Mouse (Mus musculus) thymus, postnatal 0 days (tissue): ENCODE data around the gene Cdc14a. TPM values are rescaled to one million over a fixed set of nuclear protein-coding genes. Genes with fewer than 3 reads are reported as not detected.

ENCODE experiments used
- DNase-seq: peaks from one replicate; pipeline ENCODE4 v3.0.0-alpha.2; 2015; ENCODE audit warnings: low spot score
- polyA plus RNA-seq: library from polyadenylated mRNA; unstranded; fragments of >200 nt; fragmentation: Nextera tagmentation; extraction: Ambion mirVana; gene quantifications from 2 replicates; pipeline ENCODE4 v1.2.1, GENCODE M21; 2015

Gene Cdc14a
- polyA plus RNA-seq, 1 experiment from 2014 or later, result 7.8 TPM

DNA sequence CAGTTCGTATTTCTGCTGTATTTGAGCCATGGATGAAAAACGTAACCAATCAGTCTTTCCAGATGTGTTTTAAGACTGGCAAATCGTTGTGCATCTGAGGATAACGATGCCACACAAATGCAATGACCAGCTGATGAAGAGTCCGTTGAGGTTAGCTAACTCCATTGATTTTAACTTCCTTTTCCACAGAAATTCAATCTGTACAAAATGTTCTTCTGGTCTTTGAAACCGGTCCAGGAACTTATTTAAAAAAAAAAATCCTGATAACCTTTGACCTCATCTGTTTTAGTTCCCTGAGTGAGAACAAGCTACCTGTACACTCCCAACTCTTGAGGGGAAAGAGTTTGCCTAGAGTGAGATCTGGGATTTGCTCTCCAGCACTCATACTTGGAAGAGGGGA is 152.2 kb downstream of the Cdc14a start:
- no peak for DNase-seq

DNA sequence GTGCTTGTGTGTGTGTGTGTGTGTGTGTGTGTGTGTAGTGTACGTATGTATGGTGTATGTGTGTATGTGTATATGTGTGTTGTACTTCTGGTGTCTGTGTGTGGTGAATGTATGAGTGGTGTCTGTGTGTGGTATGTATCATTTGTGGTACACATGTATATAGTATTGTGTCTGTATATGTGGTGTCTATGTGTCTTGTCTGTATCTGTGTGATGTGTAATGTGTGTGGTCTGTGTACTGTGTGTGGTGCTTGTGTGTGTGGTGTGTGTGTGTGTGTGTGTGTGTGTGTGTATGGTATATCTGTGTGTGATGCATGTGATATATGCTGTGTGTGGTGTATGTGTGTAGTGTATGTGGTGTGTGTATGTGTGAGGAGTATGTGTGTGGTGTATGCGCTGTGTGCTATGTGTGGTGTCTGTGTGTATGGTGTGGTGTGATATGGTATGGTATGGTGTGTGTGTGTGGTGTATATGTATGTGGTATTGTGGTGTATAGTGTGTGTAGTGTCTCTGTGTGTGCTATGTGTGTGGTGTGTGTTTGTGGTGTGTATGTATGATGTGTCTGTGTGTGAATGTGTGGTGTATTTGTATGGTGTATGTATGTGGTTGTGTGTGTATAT is 156.7 kb downstream of the Cdc14a start:
- DNase-seq, result no peak

DNA sequence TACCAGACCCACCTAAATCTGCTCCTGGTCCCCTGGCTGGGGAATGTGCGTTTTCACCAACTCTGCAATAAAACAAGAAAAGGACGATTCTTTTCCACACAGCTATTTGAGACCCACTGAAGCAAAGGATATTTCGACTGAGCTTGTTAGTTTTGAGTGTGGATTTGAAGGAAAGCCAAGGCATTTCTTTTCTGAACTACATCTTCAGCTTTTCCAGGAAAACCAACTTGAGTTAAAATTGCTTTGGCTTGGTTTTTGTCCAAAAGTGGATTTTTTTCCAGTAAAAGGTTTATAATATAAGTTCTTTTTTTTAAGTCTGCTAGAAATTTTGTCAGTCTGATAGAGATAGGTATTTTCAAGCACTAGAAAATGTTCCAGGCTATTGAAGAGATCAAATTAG is 157.5 kb downstream of the Cdc14a start:
- no peak for DNase-seq

DNA sequence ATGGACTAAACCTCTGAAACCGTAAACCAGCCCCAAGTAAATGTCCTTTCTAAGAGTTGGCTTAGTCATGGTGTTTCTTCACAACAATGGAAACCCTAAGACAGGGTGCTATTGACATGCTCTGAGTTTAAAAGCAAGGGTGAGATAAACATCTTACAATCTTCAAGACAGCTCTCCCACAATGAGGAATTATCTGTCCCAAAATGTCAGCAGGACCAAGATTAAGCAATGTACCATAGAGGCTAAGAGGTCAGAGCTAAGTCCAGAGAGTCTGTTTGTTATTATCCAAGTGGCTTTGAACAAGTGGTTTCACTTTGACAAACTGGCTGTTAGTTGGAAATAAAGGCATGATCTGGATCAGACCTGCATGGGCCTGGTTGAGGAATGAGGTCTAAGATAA is 159.9 kb downstream of the Cdc14a start:
- no peak for DNase-seq

DNA sequence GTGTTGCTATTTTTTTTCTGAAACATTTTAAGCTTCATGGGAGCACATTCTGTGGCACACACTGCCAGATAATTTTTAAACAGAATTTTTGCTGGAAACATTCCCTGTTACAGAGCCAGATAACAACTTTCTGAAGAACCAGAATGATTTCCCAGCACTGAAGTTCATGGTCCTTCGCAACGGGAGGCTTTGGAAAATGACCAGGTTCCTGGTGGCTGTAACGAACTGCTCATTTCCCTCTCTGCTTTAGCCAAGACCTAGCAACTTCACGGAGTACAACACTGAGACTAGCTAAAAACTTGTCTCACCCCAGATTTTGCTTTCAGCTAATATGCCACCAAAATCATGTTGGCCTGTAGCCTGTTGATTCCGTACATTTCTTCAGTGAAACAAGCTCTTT is 160.8 kb downstream of the Cdc14a start:
- no peak for DNase-seq

DNA sequence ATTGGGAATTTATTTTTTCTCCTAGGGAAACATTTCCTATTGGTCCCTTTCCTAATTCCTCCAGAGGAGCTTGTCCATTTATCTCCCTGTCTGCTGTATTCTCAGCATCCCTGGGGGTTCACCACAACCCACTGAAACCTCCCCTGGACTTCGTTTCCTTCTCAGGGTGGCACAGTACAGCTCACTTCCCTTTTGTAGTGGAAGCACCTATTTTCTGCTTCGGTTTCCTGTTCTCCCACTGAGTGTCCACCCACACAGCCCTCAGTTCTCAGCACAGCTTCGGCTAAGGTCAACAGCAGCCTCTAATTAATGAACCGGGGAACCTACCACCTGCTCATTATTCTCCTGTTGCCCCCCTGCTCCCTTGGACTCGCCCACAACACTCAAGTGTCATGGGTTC is 167.7 kb downstream of the Cdc14a start:
- no peak for DNase-seq

DNA sequence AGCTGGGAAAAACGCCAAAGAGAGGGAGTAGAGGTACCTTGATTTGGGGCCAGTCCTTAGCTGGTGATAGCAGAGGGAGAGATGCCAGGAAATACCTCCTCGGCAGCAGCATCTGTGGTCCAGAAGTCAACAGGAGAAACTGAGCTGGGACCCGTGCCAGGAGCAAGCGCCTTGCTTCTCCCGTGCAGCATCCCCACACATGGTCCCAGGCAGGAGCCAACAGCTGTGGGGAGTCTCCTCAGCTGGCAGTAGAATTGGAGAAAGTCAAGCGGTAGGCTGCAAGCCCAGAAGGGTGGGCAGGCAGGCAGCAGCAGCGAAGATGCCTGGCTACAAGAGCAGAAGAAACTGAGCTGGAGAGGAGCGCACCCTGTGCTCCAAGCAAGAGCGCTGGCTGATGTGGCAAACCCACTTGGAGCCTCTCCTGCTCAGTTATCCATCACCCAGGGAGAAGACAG is 170.7 kb downstream of the Cdc14a start, which contains the start of gene Gpr88:
Gpr88 (minus strand) TSS at position 427 of the 455 bp plus-strand sequence.
- DNase-seq, result no peak

DNA sequence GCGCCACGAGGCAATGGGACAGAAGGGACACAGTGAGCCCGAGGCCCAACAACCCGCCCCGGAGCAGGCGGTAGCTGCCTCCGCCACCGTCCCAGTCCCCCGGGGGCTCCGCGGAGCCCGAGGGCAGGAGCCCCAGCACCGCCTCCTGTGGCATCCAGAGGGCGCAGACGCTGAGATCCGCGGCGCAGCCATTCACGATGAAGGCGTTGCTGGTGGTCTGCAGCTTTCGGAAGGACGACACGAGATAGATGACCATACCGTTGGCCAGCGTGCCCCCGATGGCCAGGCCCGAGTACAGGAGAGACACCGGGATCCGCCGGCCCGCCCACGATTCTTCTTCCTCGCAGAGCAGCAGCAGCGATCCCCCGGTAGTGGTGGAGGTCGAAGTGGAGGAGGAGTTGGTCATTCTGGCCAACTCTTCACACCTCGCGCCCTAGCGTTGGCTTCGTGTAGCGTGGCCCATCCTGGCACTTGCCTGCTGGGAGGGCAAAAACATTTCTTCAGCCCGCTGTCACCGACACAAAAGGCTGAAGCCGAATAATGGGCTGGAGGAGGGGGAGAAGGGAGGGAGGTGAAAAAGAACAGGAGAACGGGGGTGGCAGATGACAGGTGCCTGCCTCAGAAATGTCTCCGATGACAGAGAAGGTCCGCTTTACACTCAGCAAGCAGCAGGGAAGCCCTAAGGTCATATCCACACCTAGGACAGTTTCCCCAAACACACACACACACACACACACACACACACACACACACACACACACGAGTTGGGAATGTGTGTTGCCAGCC is 171.4 kb downstream of the Cdc14a start:
- DNase-seq, result no peak

DNA sequence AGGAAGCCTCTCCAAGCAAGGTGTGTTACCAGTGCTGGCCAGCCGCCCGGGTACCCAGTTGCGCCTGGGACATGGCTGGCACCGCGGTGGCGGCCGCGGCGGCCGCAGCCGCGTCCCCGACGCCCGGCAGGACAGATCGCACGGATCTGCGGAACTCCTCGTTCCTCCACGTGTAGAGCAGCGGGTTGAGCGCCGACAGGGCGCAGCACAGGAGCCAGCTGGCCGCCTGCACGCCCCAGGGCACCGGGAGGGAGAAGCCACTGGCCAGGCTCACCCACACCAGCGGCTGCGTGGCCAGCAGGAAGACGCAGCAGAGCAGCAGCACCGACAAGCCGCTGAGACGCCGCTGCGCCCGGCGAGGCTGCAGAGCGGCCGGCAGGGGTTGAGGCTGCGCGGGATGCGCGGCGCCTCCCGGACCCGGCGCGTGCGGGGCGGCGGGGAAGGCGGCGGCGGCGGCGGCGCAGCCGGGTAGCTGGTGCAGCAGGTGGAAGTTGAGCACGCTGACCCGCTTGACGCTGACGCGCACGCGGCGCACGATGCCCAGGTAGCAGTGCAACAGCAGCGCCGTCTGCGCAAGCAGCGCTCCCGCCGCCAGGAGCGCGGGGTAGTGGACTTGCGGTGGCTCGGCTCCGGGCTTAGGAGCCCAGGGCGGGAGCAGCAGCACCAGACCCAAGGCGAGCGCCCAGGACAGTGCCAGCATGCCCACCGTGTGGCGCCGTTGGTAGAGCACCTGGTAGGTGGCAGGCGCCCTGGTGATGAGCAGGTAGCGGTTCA is 172.2 kb downstream of the Cdc14a start:
- DNase-seq, result no peak

DNA sequence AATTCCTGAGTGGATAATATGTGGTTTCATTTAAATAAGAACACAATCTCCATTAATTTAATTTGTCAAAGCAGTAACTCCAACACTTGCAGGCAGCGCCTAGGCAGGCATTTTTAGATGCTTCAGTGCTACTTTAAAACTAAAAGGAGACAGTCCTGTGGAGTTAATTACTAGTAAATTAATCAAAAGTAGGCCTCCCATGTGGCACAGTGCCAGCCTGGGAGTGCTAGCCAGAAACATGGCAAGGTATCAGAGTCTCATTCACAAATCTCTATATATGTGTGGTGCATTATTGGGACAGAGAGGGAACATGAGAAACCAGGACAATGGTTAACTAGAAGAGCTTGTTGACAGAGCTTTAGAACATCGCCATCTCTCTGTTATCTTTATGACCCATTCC is 174.8 kb downstream of the Cdc14a start:
- no peak for DNase-seq

DNA sequence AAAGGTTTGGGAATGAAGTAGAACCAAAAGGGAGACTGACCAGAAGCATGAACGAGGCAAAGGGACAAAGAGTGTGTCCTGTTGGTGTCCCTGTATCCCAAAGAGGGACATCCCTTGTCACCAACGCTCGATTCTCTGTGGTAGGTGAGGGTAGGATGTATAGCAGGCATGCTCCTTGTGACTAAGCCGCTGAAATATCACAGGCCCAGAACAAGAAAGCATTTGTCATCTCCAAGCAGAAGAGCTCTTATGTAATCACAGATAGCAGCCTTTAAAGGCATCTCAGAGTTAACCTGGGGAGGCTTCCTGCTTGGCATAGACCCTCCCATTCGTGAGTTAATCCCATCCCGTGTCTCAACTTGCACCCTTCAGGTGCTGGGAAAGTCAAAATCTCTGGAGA is 179.4 kb downstream of the Cdc14a start:
- DNase-seq, result no peak

DNA sequence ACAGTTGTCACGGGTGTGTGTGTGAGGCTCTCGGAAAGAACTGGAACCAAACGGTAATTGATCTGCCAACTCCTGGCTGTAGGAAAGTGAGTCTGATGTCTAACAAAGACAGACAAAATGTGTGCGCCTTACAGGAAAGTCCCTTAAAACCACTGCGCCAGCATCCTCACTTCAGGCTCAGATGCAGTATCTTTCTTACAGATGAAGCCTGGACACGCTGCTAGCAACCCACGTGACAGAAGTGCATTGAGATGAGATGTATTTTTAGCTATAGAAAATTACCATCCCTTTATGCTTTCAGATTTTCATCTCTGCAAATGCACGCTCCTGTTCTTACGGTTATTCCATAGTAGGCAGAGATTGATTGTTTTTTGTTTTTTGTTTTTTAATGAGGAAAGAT is 181.1 kb downstream of the Cdc14a start:
- DNase-seq, result no peak

DNA sequence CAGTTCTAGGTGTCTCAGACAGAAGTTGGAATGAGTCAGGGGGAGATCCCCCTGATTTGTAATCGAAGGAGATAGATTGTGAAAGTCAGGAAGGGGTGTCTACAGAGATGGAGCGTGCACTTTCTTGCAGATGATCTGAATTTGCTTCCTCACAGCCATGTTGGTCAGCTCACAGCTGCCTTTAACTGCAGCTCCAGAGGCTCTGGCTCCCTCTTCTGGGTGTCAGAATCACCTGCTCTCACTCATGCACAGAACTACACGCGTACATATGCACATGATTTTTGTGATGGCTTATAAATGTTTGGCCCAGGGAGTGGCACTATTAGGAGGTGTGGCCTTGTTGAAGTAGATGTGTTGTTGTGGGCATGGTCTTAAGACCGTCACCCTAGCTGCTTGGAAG is 186.3 kb downstream of the Cdc14a start:
- DNase-seq, result no peak

DNA sequence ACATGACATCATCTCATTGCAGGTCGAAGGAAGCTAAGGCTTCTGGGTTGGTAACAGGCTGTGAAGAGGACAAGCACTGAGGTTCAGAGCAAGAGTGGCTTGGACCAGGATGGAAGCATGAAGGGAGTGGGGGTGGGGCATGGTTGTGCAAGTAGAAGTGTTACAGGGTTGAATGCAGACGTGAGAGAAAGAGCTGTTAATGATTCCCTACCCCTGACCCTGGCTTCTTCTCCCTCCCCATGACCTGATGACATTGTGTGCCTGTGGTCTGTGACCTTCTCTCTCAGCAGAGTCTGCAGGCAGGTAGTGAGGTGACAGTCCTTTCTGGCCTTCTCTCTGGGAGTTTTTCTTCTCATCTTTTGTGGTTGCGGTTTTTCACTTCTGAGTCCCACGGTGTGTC is 187.0 kb downstream of the Cdc14a start:
- no peak for DNase-seq

DNA sequence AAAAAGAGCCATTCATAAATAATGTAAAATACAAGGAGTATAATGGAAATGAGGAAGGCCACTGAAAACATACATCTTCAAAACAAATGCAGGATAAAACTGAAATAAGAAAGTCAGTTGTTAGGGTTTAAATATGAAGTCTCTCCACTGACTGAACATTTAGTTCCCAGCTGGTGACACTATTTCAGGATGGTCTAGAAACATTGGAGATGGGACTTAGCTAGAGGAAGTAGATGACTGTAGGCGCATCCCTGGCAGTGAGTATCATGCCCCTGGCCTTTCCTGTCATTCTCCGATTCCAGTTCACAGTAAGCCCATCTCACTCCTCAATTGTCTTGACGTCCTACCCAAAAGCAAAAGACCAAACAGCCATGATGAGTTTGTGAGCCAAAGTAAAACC is 190.3 kb downstream of the Cdc14a start:
- no peak for DNase-seq

DNA sequence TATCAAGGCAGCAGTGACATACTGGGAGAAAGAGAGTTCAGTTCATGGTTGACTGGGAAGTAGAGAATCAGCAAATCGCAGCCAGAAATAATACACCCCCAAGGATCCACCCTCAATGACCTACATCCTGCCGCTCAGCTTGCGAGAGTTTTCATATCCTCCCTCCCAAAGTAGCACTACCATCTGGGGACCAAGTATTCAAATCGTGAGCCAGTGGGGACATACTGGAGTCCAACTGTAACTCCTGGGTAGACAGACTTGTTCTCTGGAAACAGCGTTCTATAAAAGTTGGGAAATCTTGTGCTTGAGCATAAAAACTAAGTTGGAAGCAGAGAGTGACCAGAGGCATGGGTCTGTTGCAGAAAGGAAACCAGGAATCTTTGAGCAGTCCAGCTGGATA is 191.1 kb downstream of the Cdc14a start:
- DNase-seq, result no peak

DNA sequence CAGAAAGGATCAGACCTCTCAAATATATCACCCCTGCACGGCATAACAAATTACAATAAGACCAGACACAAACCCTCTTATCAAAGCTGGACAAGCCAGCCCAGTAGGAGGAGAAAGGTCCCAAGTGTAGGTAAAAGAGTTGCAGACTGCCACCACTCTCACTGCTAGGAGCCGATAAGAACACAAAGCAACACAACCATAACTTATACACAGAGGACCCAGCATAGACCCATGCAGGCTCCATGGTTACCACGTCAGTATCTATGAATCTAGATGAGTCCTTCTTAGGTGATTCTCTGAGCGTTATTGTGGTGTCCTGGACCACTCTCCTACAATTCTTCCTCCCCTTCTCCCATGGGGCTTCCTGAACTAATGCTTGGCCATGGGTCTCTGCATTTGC is 194.5 kb downstream of the Cdc14a start:
- no peak for DNase-seq

DNA sequence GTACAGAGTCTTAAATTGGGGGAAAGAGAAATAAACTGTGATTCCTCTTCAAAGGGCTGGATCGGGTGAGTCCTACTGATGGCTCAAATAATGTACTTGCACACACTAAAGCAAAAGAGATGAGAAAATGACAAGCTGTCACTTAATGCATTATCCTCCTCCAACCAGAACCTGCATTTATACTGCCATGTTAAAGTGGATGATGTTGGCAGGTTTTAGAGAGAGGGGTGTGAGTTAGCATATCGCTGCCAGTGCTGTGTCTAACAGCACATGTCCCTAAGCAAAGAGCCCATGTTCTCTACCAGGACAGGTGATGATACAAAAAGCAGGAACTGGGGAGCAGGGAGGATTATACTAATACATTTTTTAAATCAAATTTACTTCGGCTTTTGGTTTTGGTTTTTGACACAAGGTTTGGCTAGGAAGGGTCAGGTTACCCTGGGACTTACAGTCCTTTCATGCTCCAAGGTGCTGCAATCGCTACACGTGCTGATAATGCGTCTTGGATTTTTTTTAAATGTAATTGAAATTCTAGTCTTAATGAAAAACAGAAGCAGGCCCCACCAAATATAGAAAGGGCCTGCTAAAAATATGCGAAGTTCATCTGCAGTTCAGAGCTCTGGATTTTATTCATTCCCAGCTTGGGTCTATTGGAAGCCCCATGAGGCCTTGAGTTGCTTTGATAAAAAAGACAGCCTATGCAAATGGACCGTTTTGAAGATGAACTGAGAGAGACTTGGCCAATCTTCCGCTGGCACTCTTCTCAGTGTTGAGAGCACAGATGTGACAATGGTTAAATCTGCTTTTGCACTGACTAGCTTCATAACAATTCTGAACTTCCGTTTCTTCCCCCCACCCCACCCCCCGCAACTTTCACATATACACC is 195.2 kb downstream of the Cdc14a start:
- no peak for DNase-seq

DNA sequence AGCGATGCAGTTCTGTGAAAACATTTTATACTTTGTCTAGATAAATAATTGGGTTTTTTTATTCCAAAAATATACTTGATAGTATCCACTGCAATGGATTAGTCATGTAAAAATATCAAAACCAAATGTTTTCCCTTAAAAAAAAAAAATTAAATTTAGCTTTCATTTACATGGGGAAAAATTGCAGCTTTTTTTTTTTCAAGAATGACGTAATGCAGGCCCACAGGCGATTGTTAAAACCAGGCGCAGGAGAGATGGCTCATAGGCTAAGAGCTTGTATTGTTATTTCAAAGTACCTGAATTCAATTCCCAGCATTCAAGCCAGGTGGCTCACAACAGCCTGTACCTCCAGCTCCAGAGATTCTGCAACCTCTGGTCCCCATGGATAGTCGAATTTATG is 196.4 kb downstream of the Cdc14a start:
- no peak for DNase-seq

DNA sequence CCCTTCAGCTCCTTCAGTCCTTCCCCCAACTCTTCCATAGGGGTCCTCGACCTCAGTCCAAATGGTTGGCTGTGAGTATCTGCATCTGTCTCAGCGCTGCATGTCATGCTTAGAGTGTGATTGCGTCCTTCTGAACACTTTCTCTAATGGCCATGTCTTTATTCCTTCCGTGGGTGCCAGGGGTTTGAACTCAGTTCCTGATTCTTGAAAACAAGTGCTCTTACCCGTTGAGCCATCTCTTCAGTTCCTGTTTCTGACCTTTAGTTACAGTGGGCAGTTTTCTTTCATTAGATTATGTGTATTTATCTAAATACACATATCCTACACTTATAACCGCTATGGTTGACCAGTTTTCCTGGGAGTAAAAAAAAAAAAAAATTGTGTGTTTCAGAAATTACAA is 196.9 kb downstream of the Cdc14a start:
- DNase-seq, result no peak
